Mouse (Mus musculus) embryonic facial prominence, embryonic 13.5 days (tissue): ENCODE data around the gene Apod. TPM values are rescaled to one million over a fixed set of nuclear protein-coding genes. Genes with fewer than 3 reads are reported as not detected.

Experiments
- ATAC-seq: fragments of 200-750 bp; cut with Nextera tagmentation; 2 replicates; pipeline ENCODE4 v1.8.0; 2017; ENCODE audit warnings: low read depth; ENCODE audit not compliant: insufficient number of reproducible peaks, insufficient read depth, low FRiP score, low TSS enrichment
- H3K27ac ChIP-seq: fragments of 300-500 bp; sonication (generic); 2 replicates; pipeline ENCODE4 v1.5.1; 2015; ENCODE audit warnings: moderate library complexity, mild to moderate bottlenecking, inconsistent platforms
- H3K27me3 ChIP-seq: fragments of 300-500 bp; sonication (generic); 2 replicates; pipeline ENCODE4 v1.6.1; 2015; ENCODE audit warnings: mild to moderate bottlenecking, inconsistent platforms
- H3K36me3 ChIP-seq: fragments of 300-500 bp; sonication (generic); 2 replicates; pipeline ENCODE4 v1.6.1; 2015; ENCODE audit warnings: mild to moderate bottlenecking, inconsistent platforms
- H3K4me1 ChIP-seq: fragments of 300-500 bp; sonication (generic); 2 replicates; pipeline ENCODE4 v1.6.1; 2015; ENCODE audit warnings: inconsistent platforms
- H3K4me2 ChIP-seq: fragments of 300-500 bp; sonication (generic); 2 replicates; pipeline ENCODE4 v1.6.1; 2015; ENCODE audit warnings: moderate library complexity, mild to moderate bottlenecking, inconsistent platforms
- H3K4me3 ChIP-seq: fragments of 300-500 bp; sonication (generic); 2 replicates; pipeline ENCODE4 v1.5.1; 2015; ENCODE audit warnings: mild to moderate bottlenecking, inconsistent platforms
- H3K9ac ChIP-seq: fragments of 300-500 bp; sonication (generic); 2 replicates; pipeline ENCODE4 v1.6.1; 2015; ENCODE audit warnings: mild to moderate bottlenecking, inconsistent platforms
- H3K9me3 ChIP-seq: fragments of 300-500 bp; sonication (generic); 2 replicates; pipeline ENCODE4 v1.6.1; 2016; ENCODE audit warnings: inconsistent platforms
- WGBS: fragments of 180-500 bp; shearing (Covaris S2); methylation state at CpG from one replicate; pipeline ENCODE4 v1.1.7; 2015; ENCODE audit warnings: mixed read lengths; 5-methylcytosine and 5-hydroxymethylcytosine counted together
- polyA plus RNA-seq: library from polyadenylated mRNA; unstranded; fragments of >200 nt; fragmentation: Nextera tagmentation; extraction: Ambion mirVana; gene quantifications from 2 replicates; pipeline ENCODE4 v1.2.1, GENCODE M21; 2015

The Apod gene
- polyA plus RNA-seq, 1 experiment from 2014 or later: 66.5 TPM

- no peak overlapping the region for H3K4me2 ChIP-seq
- WGBS: 38% methylated on average over 7 of the region's 7 CpGs
- H3K4me1 ChIP-seq: peaks cover 19% of the 10 kb centered on the region
- H3K36me3 ChIP-seq: no peaks in the 10 kb centered on the region
- no peak for ATAC-seq
- no peaks in the 10 kb centered on the region for H3K9me3 ChIP-seq
- H3K27me3 ChIP-seq: no peaks in the 10 kb centered on the region
- H3K9ac ChIP-seq: no peak overlapping the region
- no peak overlapping the region for H3K4me3 ChIP-seq
- no peak overlapping the region for H3K27ac ChIP-seq
These were observed 14.1 kb downstream of the Apod start for GRCm38 (mm10) chr16:31300467-31300866.

- H3K27ac ChIP-seq: no peak overlapping the region
- 49% methylated on average over 3 of the region's 3 CpGs for WGBS
- no peaks in the 10 kb centered on the region for H3K36me3 ChIP-seq
- peaks cover 19% of the 10 kb centered on the region for H3K4me1 ChIP-seq
- H3K4me3 ChIP-seq: no peak overlapping the region
- no peak for ATAC-seq
- no peaks in the 10 kb centered on the region for H3K9me3 ChIP-seq
- no peak overlapping the region for H3K9ac ChIP-seq
- H3K27me3 ChIP-seq: no peaks in the 10 kb centered on the region
- H3K4me2 ChIP-seq: no peak overlapping the region
These were observed 14.7 kb downstream of the Apod start for GRCm38 (mm10) chr16:31299960-31300353.

GRCm38 (mm10) chr16:31299164-31299959 is 15.2 kb downstream of the Apod start:
- H3K27ac ChIP-seq: no peak overlapping the region

GRCm38 (mm10) chr16:31297113-31297512 is 17.5 kb downstream of the Apod start:
- Histone ChIP-seq H3K27ac (no peak overlapping the region), H3K27me3 (no peaks in the 10 kb centered on the region), H3K4me3 (no peak overlapping the region), H3K36me3 (no peaks in the 10 kb centered on the region), H3K4me2 (no peak overlapping the region), H3K4me1 (peaks cover 19% of the 10 kb centered on the region), H3K9me3 (no peaks in the 10 kb centered on the region), H3K9ac (no peak overlapping the region)
- WGBS: 88% methylated on average over 7 of the region's 7 CpGs
- no peak for ATAC-seq

More at GRCm38 (mm10) chr16:31299164-31299959, 15.2 kb downstream of the Apod start:
- 46% methylated on average over 11 of the region's 11 CpGs for WGBS
- H3K4me3 ChIP-seq: no peak overlapping the region
- H3K4me2 ChIP-seq: no peak overlapping the region
- no peak for ATAC-seq
- peaks cover 19% of the 10 kb centered on the region for H3K4me1 ChIP-seq
- H3K27me3 ChIP-seq: no peaks in the 10 kb centered on the region
- no peaks in the 10 kb centered on the region for H3K9me3 ChIP-seq
- no peaks in the 10 kb centered on the region for H3K36me3 ChIP-seq
- H3K9ac ChIP-seq: no peak overlapping the region

GRCm38 (mm10) chr16:31293761-31294160 is 20.8 kb downstream of the Apod start:
- no peak overlapping the region for H3K27ac ChIP-seq
- no peak for ATAC-seq
- WGBS: 68% methylated on average over 4 of the region's 4 CpGs

GRCm38 (mm10) chr16:31290751-31291365 is 23.8 kb downstream of the Apod start:
- H3K27ac ChIP-seq: no peak overlapping the region
- H3K4me1 ChIP-seq: peaks cover 8% of the 10 kb centered on the region
- no peak for ATAC-seq
- no peaks in the 10 kb centered on the region for H3K27me3 ChIP-seq
- no peak overlapping the region for H3K4me3 ChIP-seq
- no peaks in the 10 kb centered on the region for H3K9me3 ChIP-seq
- WGBS: 74% methylated on average over 7 of the region's 7 CpGs
- no peaks in the 10 kb centered on the region for H3K36me3 ChIP-seq
- H3K9ac ChIP-seq: no peak overlapping the region
- H3K4me2 ChIP-seq: no peak overlapping the region

More at GRCm38 (mm10) chr16:31293761-31294160, 20.8 kb downstream of the Apod start:
- H3K9ac ChIP-seq: no peak overlapping the region
- H3K4me2 ChIP-seq: no peak overlapping the region
- H3K36me3 ChIP-seq: no peaks in the 10 kb centered on the region
- no peak overlapping the region for H3K4me3 ChIP-seq
- no peaks in the 10 kb centered on the region for H3K9me3 ChIP-seq
- H3K4me1 ChIP-seq: peaks cover 8% of the 10 kb centered on the region
- no peaks in the 10 kb centered on the region for H3K27me3 ChIP-seq

GRCm38 (mm10) chr16:31290281-31290680 is 24.3 kb downstream of the Apod start:
- Histone ChIP-seq H3K9ac (no peak overlapping the region), H3K4me3 (no peak overlapping the region), H3K27me3 (no peaks in the 10 kb centered on the region), H3K4me2 (no peak overlapping the region), H3K9me3 (no peaks in the 10 kb centered on the region), H3K27ac (no peak overlapping the region), H3K36me3 (no peaks in the 10 kb centered on the region), H3K4me1 (peaks cover 8% of the 10 kb centered on the region)
- no peak for ATAC-seq
- 69% methylated on average over 10 of the region's 10 CpGs for WGBS

GRCm38 (mm10) chr16:31287712-31288111 is 26.9 kb downstream of the Apod start:
- no peak overlapping the region for H3K9ac ChIP-seq
- H3K36me3 ChIP-seq: no peaks in the 10 kb centered on the region
- ATAC-seq: no peak
- peaks cover 8% of the 10 kb centered on the region for H3K4me1 ChIP-seq
- H3K4me3 ChIP-seq: no peak overlapping the region
- WGBS: 69% methylated on average over 3 of the region's 3 CpGs
- no peak overlapping the region for H3K27ac ChIP-seq
- no peak overlapping the region for H3K4me2 ChIP-seq
- no peaks in the 10 kb centered on the region for H3K9me3 ChIP-seq
- no peaks in the 10 kb centered on the region for H3K27me3 ChIP-seq

GRCm38 (mm10) chr16:31286801-31287488 is 27.7 kb downstream of the Apod start:
- Histone ChIP-seq H3K4me2 (no peak overlapping the region), H3K9me3 (no peaks in the 10 kb centered on the region), H3K9ac (no peak overlapping the region), H3K4me3 (no peak overlapping the region), H3K27me3 (no peaks in the 10 kb centered on the region), H3K36me3 (no peaks in the 10 kb centered on the region), H3K4me1 (peaks cover 8% of the 10 kb centered on the region), H3K27ac (no peak overlapping the region)
- ATAC-seq: no peak
- WGBS: 91% methylated on average over 11 of the region's 11 CpGs

- Histone ChIP-seq H3K27ac (no peak overlapping the region), H3K4me3 (no peak overlapping the region), H3K9ac (no peak overlapping the region), H3K36me3 (no peaks in the 10 kb centered on the region), H3K4me2 (no peak overlapping the region), H3K4me1 (no peaks in the 10 kb centered on the region), H3K9me3 (no peaks in the 10 kb centered on the region), H3K27me3 (no peaks in the 10 kb centered on the region)
- ATAC-seq: no peak
- 81% methylated on average over 2 of the region's 2 CpGs for WGBS
These were observed 32.6 kb downstream of the Apod start for GRCm38 (mm10) chr16:31281981-31282380.

- Histone ChIP-seq H3K36me3 (no peaks in the 10 kb centered on the region), H3K4me3 (no peak overlapping the region), H3K9me3 (no peaks in the 10 kb centered on the region), H3K4me1 (peaks cover 8% of the 10 kb centered on the region; the same call in 1 of the 2 replicates), H3K27ac (no peak overlapping the region), H3K4me2 (no peak overlapping the region), H3K9ac (no peak overlapping the region), H3K27me3 (no peaks in the 10 kb centered on the region)
- no peak for ATAC-seq
- 93% methylated on average over 4 of the region's 4 CpGs for WGBS
These were observed 34.4 kb downstream of the Apod start for GRCm38 (mm10) chr16:31280176-31280575.
